Mouse (Mus musculus): ENCODE measurements around the gene Tenm2. TPM values are rescaled to one million over a fixed set of nuclear protein-coding genes. Genes with fewer than 3 reads are reported as not detected.
A peak's percentile ranks its signal among the peaks of the same experiment; 100 is the strongest.

Tenm2 gene
- polyA plus RNA-seq, 1 experiment from 2014 or later, result 0.06 TPM

DNA sequence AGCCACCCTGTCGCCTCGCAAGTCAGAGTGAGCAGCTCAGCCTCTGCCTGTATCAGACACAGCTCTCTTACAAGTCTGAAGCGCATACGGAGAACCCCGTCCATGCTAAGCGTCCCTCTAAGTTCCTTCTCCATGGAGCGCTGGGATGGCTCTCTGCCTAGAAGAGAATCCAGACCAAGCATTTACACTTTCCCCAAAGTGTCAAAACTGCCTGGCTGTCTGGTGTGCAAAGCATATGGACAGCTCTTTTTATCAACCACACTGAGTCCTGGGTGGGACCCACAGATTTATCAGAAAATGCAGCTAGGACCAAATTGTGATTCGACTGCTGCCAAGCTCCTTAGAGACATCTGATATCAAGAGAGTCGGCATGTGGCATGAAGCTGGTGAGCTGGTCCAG, 996.9 kb downstream of the Tenm2 start:
- no peak for DNase-seq (ENCODE audit: low read depth, low spot score)
- POLR2A ChIA-PET, result no interaction called here
- ATAC-seq, result no peak
- in situ Hi-C loops (cut with MboI; ENCODE audit: low pct_unique_long_range_greater_than_20kb), result no loop called here
- peaks cover 24% of the 10 kb centered on the region for H3K27me3 ChIP-seq
- no peak for TF ChIP-seq CTCF (IDR thresholded peaks at IDR 0.05)
- CTCF ChIA-PET, result no interaction called here

DNA sequence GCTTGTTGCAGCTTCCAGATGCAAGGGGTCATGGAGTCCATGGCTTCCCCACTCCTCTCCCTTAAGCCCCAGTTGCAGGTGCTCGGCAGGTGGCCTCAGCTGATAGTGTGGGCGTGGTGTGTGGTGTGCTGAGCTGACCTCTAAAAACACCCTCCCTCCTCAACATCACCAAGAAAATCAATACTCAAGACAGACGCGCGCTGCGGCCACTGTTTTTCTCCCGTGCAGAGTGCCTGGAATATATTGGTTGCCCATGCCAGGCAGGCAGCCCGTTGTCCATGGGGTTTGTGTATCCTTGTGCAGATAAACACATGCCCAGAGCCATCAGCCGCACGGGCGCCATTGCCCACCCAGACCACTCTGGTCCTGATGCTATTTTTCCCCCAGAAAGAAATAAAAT, 1007.1 kb downstream of the Tenm2 start:
- CTCF ChIA-PET, result no interaction called here

DNA sequence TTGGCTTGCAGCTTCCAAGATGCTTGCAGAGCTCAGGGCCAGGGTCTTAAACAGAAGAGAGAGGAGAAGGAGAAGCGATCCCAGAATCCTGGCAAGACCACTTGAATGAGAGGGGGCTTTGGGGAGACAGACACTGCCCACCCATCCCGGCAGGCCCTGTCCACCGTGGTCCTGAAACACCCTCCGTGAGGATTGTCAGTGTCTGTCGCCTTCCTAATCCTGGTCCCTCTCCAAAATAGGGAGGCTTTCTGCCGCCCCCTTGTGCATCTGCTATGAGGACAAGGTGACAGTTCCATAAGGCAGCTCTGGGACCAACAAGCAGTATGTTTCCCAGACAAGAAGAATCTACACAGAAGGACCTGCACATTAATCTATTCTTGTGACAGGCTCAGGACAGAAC, 1007.6 kb downstream of the Tenm2 start:
- peaks cover 34% of the 10 kb centered on the region for H3K27me3 ChIP-seq
- in situ Hi-C loops (cut with MboI; ENCODE audit: low pct_unique_long_range_greater_than_20kb), result no loop called here
- no peak for TF ChIP-seq CTCF (IDR thresholded peaks at IDR 0.05)
- ATAC-seq, result no peak
- DNase-seq (ENCODE audit: low read depth, low spot score), result no peak
- CTCF ChIA-PET, result no interaction called here
- POLR2A ChIA-PET, result no interaction called here

More for the DNA sequence above, 1007.1 kb downstream of the Tenm2 start:
- POLR2A ChIA-PET, result no interaction called here
- H3K27me3 ChIP-seq, result peaks cover 34% of the 10 kb centered on the region
- in situ Hi-C loops (cut with MboI; ENCODE audit: low pct_unique_long_range_greater_than_20kb), result no loop called here
- no peak for ATAC-seq
- no peak for TF ChIP-seq CTCF (IDR thresholded peaks at IDR 0.05)
- DNase-seq (ENCODE audit: low read depth, low spot score), result no peak

DNA sequence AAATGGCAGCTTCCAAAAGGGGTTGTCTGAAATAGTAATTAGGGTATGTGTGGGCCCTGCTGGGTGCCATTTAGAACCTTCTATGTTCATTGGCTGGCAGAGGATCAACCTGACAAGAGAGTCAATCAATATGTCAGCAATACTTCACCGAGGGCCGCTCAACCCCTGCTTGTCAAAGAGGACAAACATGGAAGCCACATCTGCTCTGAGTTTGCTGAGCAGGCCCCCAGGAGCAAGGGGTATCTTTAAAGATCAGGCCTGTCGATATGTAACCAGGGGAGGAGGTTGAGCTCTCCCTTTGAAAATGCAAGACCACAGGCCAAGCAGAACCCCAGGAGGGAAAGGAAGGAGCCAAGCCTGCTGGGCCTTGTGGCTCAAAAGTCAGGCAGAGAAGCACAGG, 1009.7 kb downstream of the Tenm2 start:
- no peak for TF ChIP-seq CTCF (IDR thresholded peaks at IDR 0.05)
- CTCF ChIA-PET, result no interaction called here
- peaks cover 42% of the 10 kb centered on the region for H3K27me3 ChIP-seq
- ATAC-seq, result no peak
- POLR2A ChIA-PET, result no interaction called here
- in situ Hi-C loops (cut with MboI; ENCODE audit: low pct_unique_long_range_greater_than_20kb), result no loop called here
- DNase-seq (ENCODE audit: low read depth, low spot score), result no peak

DNA sequence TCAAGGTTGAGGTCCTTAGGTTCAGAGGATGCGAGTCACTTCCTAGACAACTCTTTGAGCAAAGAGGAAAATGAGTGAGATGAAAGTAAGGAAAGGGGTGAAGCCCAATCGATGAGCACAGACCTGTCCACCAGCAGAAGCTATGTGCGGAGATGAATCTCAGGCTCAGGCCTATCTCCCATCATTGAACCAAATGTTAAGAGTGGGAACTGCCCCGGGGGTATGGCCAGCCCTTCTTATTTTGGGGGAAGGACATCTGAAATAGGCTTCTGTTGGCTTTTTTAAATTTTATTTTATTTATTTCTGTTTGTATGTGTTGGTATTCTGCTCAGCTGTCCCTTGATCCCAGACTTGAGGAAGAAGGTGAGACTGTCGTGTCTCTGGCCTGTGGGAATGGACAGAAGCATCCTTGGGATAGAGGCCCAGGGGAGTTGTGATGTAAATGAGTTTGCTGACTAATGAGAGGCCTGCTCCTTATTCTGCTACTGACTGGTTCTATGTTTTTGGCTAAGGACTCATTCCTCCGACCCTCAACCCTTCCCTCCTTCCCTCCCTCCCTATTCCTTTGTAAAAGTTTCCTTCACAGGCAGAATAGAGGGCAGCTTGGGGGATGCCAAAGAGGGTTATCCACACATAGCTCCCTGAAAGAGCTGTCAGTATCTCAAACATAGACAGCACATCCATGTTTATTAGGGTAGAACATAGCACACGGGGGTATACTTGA, 1011.9 kb downstream of the Tenm2 start:
- no peak for TF ChIP-seq CTCF (IDR thresholded peaks at IDR 0.05)
- POLR2A ChIA-PET, result interaction anchor here (0.6 kb wide), 2 partner anchors 69 to 170 kb away, joined by 4 read pairs; no protein-coding TSS in a partner anchor
- ATAC-seq (no peak), DNase-seq (ENCODE audit: low read depth, low spot score) (no peak)
- H3K27me3 ChIP-seq, result peaks cover 52% of the 10 kb centered on the region
- CTCF ChIA-PET, result interaction anchor here (1.0 kb wide), 1 partner anchor 304 kb away, joined by 3 read pairs; no protein-coding TSS in a partner anchor
- in situ Hi-C loops (cut with MboI; ENCODE audit: low pct_unique_long_range_greater_than_20kb), result no loop called here

DNA sequence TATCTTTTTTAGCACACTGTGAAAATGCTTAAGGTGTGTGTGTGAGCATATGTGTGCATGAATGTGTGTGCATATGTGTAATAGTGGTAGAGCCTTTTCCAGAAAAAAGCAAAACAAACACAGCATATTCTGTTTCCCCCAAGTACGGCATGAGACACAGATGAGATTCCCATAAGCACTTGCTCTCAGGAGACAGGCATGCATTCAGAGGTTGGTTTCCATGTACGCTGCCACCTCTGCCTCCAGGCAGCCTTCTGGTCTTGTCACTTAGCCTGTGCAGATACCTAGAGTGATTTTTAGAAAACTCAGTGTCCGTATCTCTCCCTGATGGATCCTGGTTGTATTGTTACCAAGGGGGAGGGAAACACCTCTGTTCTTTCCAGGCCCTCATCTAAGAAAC, 1013.7 kb downstream of the Tenm2 start:
- ATAC-seq, result no peak
- CTCF ChIA-PET, result no interaction called here
- TF ChIP-seq CTCF (IDR thresholded peaks at IDR 0.05), result no peak
- POLR2A ChIA-PET, result no interaction called here
- peaks cover 47% of the 10 kb centered on the region for H3K27me3 ChIP-seq
- in situ Hi-C loops (cut with MboI; ENCODE audit: low pct_unique_long_range_greater_than_20kb), result no loop called here
- DNase-seq (ENCODE audit: low read depth, low spot score), result no peak

DNA sequence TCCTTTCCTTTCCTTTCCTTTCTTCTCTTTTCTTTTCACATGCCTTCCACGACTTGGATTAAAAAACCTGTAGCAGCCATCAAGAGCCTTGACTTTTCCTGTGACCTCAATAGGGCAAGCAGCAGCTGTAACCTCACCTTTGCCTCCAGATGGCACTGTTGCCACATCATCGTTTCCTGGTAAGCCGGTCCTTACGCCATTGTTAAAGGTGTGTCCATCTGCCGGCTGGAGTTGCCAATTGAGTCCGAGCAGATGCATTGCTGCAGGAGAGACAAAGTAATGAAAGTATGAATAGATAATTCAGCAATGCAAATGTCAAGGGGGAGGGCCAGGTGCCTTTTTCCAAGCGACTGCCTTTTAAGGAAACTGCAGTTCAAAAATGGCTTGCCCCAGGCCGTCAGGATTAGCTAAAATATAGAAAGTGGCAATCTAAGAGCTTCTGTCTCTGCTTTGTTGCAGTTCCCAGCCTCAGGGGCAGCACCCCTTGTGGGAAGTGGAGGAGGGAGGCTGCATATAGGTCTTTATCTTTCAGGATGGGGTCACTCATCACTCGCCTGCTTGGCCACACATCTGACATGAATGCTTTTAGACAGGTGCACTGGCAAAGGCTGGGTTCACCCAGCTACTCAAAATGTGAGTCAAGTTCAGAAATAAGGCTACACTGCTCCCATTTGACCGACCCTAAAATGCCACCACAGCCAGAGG, 1014.3 kb downstream of the Tenm2 start:
- peak; percentile 81 for TF ChIP-seq CTCF (IDR thresholded peaks at IDR 0.05)
- in situ Hi-C loops (cut with MboI; ENCODE audit: low pct_unique_long_range_greater_than_20kb), result no loop called here
- DNase-seq (ENCODE audit: low read depth, low spot score) (no peak), ATAC-seq (peak; percentile 92)
- CTCF ChIA-PET, result interaction anchor here (0.7 kb wide), 1 partner anchor 9 kb away, joined by 3 read pairs; no protein-coding TSS in a partner anchor
- POLR2A ChIA-PET, result no interaction called here
- H3K27me3 ChIP-seq, result peaks cover 47% of the 10 kb centered on the region

DNA sequence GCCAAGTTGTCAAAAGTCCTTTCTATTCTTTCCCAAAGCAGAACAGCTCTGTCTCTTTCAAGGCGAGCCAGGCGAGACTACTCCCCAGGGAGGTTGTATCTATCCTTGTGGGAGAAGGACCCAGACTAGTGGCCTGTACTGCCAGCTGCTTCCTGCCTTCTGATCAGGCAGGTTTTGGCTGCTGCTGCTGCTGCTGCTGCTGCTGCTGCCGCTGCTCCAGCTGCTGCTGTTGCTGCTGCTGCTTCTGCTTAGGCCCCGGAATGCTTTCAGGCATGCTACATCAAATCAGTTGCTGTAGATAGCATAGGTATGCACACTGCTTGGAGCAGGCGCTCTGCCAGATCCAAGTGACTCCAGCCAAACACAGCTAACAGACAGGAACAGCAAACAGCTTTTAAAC, 1015.1 kb downstream of the Tenm2 start:
- peaks cover 45% of the 10 kb centered on the region for H3K27me3 ChIP-seq
- no peak for TF ChIP-seq CTCF (IDR thresholded peaks at IDR 0.05)
- CTCF ChIA-PET, result interaction anchor here (0.7 kb wide), 1 partner anchor 9 kb away, joined by 3 read pairs; no protein-coding TSS in a partner anchor
- DNase-seq (ENCODE audit: low read depth, low spot score) (no peak), ATAC-seq (peak; percentile 10)
- in situ Hi-C loops (cut with MboI; ENCODE audit: low pct_unique_long_range_greater_than_20kb), result no loop called here
- POLR2A ChIA-PET, result no interaction called here

DNA sequence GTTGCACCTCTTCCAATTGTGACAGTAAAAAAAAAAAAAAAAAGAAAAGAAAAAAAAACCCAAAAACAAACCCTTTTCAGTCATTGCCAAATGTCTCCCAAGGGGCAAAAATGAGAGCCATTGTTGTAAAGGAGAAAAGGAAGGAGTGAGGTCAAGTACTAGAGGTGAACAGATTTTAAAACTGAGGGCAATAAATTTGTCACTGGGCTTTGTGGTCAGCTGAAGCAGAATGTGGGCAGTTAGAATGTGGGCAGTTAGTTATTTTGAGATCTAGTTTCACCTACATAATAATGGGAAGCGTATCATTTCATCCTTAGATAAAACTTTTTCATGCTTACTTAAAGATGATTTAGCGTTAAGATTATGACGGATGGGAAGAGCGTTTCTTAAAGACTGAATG, 1016.2 kb downstream of the Tenm2 start:
- ATAC-seq, result no peak
- POLR2A ChIA-PET, result no interaction called here

DNA sequence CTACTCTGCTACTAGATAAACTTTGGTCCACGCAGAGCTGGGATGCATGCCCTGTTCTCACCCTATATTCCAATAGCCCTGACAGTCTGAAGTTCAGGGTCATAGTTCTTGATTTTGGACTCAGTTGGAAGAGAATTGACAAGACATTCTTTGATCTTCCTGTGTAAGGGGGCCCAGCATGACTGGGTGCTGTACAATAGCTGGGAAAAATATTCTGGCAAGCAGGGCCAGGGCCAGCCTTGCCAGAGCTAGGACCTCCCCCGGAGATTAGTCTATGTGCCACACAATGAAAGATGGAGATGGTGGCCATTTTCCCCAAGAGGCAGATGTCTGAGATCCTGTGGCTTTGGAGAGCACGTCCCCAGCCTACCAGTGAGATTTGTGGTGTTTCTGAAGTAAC, 1021.2 kb downstream of the Tenm2 start:
- ChIA-PET POLR2A (no interaction called here), CTCF (no interaction called here)
- peaks cover 30% of the 10 kb centered on the region for H3K27me3 ChIP-seq
- DNase-seq (ENCODE audit: low read depth, low spot score) (no peak), ATAC-seq (no peak)
- in situ Hi-C loops (cut with MboI; ENCODE audit: low pct_unique_long_range_greater_than_20kb), result no loop called here
- no peak for TF ChIP-seq CTCF (IDR thresholded peaks at IDR 0.05)

More for the DNA sequence above, 1016.2 kb downstream of the Tenm2 start:
- no peak for DNase-seq (ENCODE audit: low read depth, low spot score)
- CTCF ChIA-PET, result no interaction called here
- H3K27me3 ChIP-seq, result peaks cover 44% of the 10 kb centered on the region
- in situ Hi-C loops (cut with MboI; ENCODE audit: low pct_unique_long_range_greater_than_20kb), result no loop called here
- TF ChIP-seq CTCF (IDR thresholded peaks at IDR 0.05), result no peak

DNA sequence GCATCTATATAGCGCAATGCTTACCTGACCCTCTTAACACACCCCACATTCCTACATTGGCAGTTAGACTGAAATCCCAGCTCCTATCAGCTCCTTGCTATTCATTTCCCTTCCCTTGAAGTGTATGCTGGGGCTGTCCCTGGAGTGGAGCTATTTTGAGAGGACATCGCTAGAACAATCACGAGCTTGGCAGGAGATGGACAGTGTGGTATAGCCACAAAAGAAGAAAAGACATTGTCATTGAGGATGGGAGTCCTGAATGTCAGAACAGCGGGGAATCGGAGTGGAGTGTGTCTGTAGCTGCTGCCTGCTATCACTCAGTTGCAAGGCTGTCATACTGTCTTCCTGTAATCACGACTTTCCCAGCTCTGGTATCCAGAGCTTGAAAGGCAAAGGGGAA, 1031.4 kb downstream of the Tenm2 start:
- in situ Hi-C loops (cut with MboI; ENCODE audit: low pct_unique_long_range_greater_than_20kb), result no loop called here
- CTCF ChIA-PET, result interaction anchor here (1.4 kb wide), 1 partner anchor 28 kb away, joined by 4 read pairs; no protein-coding TSS in a partner anchor
- peaks cover 26% of the 10 kb centered on the region for H3K27me3 ChIP-seq
- DNase-seq (ENCODE audit: low read depth, low spot score), result no peak
- no peak for ATAC-seq
- POLR2A ChIA-PET, result no interaction called here
- no peak for TF ChIP-seq CTCF (IDR thresholded peaks at IDR 0.05)

All from Patski (cell line).